Mouse (Mus musculus) 3134 (cell line): ENCODE results near the gene Tmem169.

Source experiments
- DNase-seq: peaks from one replicate; pipeline ENCODE4 v3.0.0-alpha.2; 2011; ENCODE audit warnings: low spot score; ENCODE audit not compliant: insufficient read length; ENCODE audit errors: extremely low read depth

Tmem169 gene

DNA sequence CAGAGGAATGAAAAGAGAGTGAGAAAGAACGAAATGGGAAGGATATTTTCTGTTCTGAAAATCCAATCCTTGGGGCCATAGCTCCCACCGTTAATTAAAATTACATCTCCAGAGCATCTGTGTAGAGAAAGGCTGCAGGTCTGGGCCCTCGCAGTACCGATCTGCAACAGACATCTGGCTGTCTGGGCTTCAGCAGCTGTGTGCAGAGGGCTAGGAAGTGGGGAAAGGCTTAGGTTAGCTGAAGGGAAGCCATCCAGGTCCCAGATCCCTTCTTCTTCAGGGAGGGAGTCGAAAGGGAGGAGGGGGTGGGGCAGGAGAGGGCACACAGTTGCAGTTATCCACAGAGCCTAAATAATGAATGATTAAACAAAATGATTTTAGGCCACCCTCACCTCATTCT is 370 bp downstream of the Tmem169 start:
- no peak for DNase-seq

DNA sequence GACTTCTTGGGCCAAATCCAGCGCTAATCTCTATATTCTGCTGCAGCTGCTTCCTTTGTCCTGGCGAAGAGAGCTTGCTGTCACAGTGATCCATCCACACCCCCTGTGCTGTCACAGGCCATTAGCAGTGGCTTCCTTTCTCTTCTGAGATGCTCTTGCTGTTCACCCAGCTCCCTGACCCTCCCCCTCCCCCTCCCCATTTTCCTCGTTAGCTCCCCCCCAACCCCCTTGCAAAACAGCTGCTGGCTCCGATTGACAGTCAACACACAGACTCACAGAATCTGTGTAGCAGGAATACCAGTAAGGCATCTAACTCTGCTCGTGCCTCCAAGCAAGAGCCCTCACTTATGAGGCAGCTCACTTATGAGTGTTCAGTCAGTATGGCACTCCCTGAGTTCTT is 2.7 kb downstream of the Tmem169 start:
- DNase-seq = no peak

DNA sequence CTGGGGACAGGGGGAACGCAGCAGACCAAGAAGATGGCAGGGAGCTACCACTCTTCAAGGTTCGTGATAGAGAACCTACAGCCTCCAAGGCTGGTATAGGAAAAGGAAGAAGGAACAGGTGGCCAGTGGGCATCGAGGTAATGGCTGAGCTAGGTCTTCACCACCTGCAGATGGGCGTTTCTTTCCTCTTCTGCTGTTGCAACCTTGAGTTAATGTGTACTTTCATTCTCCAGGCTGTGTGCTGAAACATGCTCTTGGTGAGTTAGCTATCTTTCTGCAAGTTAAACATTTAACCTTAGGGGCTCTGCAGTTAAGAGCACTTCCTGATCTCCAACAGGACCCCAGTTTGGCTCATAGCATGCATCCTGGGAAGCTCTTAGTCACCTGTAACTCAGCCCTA is 3.7 kb downstream of the Tmem169 start:
- no peak for DNase-seq

DNA sequence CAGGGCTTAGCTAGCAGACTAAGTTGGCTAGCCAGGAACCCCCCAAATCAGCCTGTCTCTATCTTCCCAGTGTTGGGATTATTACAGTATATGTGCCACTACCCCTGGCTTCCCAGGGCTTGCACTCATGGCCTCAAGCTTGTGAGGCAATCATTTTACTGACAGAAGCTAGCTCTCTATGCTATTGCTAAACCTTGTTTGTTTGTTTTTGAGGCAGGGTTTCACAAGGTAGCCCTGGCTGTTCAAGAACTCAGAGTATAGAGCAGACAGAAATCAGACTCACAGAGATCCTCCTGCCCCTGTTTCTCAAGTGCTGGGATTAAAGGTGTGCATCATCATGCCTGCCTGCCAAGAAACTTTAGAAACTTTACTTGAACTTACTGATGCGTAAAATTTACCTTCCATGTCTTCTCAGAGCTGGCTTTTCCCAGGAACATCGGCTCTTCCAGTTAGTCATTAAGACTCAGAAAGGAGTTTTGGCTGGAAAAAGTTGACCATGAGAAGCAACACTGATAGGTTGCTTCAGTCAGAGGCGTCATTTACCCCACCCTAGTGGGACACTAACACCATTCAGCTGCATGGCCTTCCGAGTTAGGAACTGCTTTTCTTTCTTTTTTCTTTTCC is 4.5 kb downstream of the Tmem169 start:
- DNase-seq = no peak

DNA sequence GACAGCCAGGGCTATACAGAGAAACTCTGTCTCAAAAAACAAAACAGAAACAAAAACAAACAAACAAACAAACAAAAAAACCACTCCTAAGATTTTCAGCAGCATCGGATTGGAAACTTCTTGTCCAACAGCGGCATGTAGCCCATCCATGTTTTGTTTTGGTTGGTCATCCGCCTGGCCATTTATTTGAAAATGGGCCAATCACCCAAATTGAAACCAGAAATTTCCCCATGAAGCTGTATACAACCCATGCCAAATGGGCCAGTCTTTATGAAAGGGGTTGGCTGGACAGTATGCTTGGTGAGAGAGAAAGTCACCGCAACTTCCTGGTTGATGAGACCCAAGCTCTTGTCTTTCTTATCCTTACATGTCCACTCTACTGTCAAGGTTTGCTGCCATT is 6.7 kb downstream of the Tmem169 start:
- DNase-seq = no peak

DNA sequence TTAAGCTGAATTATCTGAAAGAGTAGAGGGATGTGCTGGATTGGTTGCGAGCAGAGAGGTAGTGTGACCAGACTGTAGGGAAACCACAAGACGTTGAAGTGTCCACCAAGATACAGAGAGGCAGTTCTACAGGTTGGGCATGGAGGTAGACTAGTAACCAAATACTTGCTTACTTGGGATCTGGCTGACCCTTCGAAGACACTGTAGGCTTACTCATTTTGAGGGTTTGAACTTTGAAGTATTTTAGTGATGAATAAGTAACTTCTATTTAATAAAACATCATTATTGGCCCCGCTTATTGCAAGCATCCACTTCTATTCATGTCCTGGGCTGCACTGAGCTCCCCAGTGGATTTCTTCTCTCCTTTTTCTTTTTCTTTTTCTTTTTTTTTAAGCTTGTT is 7.3 kb downstream of the Tmem169 start:
- no peak for DNase-seq

DNA sequence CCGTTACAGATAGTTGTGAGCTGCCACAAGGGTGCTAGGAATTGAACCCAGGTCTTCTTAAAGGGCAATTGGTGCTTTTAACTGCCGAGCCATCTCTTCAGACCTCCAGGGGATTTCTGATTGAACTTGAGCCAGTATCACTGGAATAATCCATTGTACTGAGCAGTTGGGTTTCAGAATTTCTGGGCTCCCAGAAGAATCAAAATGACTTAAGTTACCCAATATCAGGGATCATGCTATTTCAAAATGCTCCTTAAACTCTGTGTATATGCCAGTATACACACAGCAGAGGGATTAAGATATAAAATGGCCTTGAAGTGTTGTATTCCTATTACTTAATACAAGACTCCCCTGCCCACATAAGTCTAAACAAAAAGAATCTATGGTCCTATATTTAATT is 7.8 kb downstream of the Tmem169 start:
- no peak for DNase-seq

DNA sequence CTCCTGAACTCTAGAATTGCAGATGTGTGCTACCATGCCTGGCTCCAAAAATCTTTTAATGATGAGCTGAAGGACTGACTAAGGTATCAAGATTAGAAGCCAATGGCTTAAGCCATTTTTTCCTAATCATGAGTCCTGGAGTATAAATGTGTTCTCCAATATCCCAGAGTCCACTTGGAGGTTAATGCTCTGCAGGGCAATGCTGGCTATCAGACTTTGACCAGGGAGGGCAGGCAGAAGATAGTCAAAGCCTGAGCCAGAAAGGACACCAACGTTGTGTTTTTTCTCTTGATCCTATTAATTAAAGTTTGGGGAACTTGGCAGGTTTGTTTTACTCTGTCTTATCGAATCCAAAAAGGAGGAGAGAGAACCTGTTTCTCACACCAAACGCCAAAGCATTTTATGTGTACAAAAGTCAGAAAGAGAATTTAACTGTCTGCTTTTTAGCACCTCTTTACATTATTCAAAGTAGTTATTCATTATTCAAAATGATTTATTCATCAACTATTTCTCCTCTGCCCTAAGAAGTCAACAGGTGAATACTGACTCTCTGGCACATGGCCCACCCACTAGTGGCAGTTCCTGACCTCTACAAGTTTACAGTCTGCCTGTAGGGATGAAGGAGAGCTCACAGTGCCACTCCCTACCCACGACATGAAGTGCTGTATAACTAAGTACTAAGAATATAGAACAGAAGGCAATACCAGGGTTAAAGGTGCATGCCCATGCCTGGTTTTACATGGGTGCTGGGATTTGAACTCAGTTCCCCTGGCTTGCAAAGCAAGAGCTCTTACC is 9.9 kb downstream of the Tmem169 start:
- DNase-seq = no peak

DNA sequence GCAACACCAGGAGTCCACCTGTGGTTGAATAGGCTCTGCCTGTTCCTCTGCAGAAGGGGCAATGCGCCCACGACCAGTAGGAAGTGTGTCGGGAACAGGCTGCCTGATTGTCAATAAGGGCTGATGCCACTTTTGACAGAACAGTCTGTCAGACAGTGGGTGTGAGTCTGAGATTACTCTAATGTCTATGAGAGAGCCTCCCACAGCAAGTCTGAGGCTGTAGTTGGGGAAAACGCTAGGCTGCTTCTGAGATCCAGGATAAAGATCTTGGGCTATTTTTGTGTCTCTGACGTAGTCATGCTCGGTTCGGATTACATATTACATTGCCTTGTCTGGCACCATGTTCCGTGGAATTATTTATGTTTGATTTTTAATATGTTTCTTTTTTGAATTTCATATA is 11.6 kb downstream of the Tmem169 start:
- no peak for DNase-seq

DNA sequence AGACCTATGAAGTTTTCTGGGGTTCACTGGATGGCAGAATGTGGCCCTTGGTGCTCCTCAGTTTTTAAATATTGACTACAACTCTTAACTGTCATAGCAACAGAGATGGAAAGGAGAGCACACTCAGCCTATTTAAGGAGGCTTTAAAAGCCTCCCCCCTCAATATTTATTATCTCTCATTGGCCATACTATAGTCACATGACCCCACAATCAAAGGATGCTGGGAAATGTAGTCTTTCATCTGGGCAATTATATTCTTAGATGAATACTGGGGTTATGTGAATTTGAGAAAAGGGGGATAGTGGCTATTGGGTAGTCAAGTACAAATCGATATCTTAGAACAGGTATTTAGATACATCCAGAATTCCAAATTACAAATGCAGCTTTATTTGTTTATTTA is 17.7 kb downstream of the Tmem169 start:
- no peak for DNase-seq

DNA sequence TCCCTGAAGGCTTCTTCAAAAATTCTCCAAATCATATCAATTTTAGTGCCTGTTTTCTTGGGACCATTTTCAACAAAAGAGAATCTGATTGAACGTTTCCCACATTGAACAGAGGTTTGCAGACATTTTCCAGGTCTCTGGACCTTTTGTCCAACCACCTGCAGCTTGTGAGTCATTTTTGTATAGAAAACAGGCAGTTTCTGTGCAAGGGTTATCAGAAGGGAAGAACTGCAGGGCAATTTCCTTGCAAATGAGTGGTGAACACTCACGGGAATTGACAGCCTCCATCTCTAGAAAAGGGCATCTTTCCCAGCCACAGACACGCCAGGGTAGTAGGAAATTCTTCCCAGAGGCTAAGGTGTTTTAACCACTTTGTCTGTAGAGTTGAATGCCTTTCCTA is 22.1 kb downstream of the Tmem169 start:
- DNase-seq = no peak

DNA sequence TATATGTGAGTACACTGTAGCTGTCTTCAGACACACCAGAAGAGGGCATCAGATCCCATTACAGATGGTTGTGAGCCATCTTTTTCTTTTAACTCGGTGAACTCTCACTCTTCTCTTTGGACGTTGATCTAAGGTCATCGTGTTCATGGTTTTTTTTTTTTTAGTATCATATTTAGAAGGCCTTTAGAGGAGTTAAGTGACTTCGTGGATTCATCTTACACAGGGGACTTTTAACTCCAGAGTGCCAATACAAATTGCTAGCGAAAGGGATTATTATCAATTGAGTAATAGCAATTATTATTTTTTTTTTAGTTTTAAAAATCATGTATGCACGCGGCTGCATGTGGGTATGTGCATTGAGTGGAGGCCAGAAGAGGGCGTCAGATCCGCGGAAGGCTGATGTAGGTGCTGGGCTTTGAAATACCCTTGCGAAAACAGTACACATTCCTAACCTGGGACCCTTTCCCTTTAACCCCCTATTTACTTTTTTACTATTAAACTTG is 22.6 kb downstream of the Tmem169 start:
- DNase-seq = peak; percentile 47

DNA sequence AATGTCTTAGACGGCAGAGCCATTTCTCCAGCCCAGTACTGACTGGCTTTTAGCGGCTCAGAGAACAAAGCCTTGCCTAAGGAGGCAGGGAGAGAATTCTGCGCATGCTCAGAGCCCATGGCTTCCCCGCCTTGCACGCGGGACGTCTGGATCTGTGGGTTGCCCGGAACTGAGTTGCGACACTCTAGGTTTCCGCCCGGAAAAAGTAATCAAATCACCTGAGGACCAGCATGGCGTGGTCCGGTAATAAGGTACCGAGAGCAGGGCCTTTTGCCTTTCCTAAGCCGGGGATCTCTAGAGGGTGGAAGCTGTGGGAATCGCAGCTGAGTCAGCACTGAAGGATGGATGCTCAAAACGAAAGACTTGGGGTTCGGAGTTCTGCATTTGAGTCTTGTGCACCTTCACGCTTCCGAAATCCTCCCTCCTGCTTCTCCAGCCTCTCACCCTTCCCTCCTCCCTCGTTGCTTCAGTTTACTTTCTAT is 23.2 kb downstream of the Tmem169 start, which contains the start of gene Xrcc5:
Gene Xrcc5 (plus strand): TSS at position 105 of the 482 bp plus-strand sequence.
- peak; percentile 86 for DNase-seq

DNA sequence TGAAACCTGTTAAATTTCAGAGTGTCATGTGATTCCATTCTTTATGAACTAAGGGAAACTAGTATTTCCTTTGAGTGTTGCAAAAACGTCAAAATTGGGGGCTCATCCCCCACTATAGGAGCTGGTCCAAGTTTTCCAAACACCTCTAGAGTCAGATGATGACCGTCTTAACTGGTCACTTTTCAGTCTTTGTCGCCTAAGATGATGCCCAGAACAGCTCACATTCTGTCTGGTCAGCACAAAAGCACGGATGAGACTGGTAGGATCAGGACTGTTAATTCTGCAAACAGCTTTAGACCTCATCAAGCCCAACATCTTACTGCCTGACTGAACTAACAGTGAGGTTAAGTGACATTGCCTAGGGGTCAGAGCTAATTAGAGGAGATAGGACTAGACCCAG is 24.8 kb downstream of the Tmem169 start:
- no peak for DNase-seq

DNA sequence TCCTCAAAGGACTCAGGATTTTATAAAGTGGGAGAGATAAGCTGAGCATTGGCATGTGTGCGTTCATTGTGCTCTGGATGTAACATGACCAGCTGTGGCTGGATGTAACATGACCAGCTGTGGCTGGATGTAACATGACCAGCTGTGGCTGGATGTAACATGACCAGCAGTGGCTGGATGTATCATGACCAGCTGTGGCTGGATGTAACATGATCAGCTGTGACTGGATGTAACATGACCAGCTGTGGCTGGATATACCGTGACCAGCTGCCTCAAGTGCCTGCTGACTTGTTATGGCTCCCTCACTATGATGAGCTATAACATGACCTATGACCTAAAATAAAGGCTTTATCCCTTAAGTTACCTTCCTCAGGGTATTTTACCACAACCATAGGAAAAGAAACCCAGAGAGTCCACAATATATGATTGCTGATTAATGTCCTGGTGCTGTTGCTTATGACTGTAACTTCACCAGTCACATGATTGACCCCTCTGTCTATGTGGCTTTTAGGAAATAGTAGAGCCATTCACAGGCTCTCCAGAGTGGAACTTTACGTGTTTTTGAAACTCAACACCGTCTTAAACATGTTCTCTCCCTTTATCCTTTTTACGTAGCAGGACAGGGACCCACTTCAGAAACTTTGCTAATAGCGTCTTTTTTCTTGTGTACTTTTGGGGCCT is 25.7 kb downstream of the Tmem169 start:
- DNase-seq = peak; percentile 12

DNA sequence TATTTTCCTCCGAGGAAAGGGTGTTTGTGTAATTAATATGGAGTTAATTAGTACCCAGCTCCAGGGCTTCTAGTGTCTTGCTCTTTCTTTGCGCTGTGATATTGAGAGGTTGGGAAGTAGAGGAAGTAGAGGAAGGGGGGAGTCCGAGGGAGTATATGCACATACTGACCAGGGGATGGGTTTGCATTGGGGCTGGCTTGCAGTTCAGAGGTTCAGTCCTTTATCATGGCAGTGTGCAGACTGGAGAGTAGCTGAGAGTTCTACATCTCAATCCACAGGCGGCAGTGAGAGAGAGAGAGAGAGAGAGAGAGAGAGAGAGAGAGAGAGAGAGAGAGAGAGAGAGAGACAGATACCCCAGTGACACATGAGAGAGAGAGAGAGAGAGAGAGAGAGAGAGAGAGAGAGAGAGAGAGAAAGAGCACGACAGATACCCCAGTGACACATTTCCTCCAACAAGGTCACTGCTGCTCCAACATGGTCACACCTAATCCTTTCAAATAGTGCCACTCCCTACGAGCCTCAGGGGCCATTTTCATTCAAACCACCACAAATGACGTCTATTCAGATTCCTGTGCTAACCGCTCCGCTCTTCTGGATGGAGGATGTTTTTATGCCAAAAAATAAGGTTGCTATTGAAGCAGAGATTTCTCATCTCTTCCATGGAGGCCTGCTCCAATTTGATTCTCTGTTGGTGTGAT is 28.7 kb downstream of the Tmem169 start:
- DNase-seq = no peak

DNA sequence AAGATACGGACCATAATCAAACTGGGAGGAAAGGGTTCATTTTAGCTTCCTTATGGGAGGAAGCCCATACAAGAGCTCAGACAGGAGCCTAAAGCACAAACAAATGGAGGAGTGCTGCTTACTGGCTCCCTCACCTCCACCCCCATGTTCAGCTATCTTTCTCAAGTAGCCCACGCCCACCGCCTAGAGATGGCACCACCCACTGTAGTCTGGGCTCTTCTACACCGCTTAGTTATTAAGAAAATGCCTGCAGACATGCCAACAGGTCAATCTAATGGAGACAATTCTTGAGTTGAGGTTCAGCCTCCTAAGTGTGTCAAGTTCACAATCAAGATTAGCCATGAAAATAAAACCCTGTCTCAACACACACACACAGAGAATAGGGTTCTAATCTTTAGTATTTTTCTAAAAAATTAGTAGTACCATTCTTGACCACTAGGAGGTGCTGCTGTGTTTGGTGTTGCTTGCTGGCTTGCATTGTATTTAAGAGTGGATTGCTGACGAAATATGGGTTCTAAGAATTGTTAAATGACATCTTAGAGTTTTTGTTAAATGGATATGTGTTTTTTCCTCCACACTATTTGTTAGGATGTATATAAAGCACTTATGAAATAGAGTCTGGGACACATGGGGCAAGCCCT is 29.4 kb downstream of the Tmem169 start:
- DNase-seq = peak; percentile 20

DNA sequence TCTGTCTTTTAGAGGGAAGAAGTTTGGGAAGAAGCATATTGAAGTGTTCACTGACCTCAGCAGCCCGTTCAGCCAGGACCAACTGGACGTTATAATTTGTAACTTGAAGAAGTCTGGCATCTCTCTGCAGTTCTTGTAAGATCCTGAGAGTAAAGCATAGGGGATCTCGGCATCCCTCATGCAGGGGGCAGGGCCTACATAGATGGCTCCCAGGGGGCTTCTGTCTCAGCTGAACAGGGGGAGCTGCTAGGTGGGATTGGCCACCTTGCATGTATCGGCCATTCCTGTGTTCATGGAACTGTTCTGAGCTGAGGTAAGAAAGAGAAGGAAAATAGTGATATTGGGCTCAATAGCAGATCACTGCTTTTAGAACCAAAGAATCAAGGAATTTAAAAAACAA is 31.3 kb downstream of the Tmem169 start:
- no peak for DNase-seq

DNA sequence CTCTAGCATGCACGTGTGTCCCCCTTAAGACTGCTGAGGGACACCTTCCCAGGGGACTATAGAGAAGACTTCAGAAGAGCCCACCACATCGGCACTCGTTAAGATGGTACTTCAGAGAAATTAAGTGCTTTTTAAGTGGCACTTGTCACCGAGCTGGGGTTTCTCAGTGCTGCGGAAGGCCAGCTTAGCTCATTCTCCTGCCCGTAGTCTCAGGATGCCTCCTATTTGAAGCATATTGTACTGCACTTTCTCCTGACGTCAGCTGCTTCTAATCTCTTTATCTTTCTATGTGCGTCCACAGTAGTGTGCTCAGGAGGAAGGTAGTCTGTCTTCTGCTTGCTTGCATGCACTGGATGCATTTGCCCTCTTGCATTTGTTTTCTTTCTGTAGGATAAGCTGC is 32.2 kb downstream of the Tmem169 start:
- no peak for DNase-seq

DNA sequence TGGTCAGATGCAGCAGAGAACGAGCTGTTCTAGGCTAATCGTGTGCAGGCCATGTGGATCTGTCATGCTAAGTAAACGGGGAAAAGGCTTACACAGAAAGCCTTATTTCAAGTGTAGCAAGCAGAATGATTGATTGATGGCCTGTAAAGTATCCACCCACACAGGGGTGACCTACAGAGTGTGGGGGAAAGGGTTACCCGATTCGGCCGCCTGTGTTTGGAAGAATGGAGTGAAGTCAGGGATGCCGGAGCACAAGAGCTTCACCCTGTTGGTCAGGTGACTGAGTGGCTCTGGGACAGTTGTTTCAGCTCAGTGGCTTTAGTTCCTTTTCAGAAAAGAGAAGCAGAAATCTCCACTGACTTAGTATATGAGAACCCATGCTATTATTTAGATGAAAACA is 32.7 kb downstream of the Tmem169 start:
- no peak for DNase-seq
